Mouse (Mus musculus): ENCODE measurements around the gene Pald1.

Gene Pald1

GRCm38 (mm10) chr10:61286246-61286645, 97.1 kb downstream of the Pald1 start:
- in situ Hi-C loops (cut with MseI, MboI): no loop called here

GRCm38 (mm10) chr10:61285271-61285670, 98.1 kb downstream of the Pald1 start:
- in situ Hi-C loops (cut with MseI, MboI): no loop called here

- in situ Hi-C loops (cut with MseI, MboI): no loop called here
These were observed 99.0 kb downstream of the Pald1 start for GRCm38 (mm10) chr10:61284309-61284708.

- in situ Hi-C loops (cut with MseI, MboI): no loop called here
These were observed 102.2 kb downstream of the Pald1 start for GRCm38 (mm10) chr10:61281115-61281514.

- in situ Hi-C loops (cut with MseI, MboI): no loop called here
These were observed 105.2 kb downstream of the Pald1 start for GRCm38 (mm10) chr10:61277918-61278674.

- in situ Hi-C loops (cut with MseI, MboI): no loop called here
These were observed 106.3 kb downstream of the Pald1 start for GRCm38 (mm10) chr10:61277051-61277450.

- in situ Hi-C loops (cut with MseI, MboI): no loop called here
These were observed 107.6 kb downstream of the Pald1 start for GRCm38 (mm10) chr10:61275669-61276110.

GRCm38 (mm10) chr10:61274532-61274931, 108.8 kb downstream of the Pald1 start:
- in situ Hi-C loops (cut with MseI, MboI): no loop called here

- in situ Hi-C loops (cut with MseI, MboI): no loop called here
These were observed 109.5 kb downstream of the Pald1 start for GRCm38 (mm10) chr10:61273844-61274215.

- in situ Hi-C loops (cut with MseI, MboI): no loop called here
These were observed 110.1 kb downstream of the Pald1 start, which contains the start of gene Adamts14 for GRCm38 (mm10) chr10:61273081-61273843. TSS of gene Adamts14 (minus strand) at chr10:61273438.

GRCm38 (mm10) chr10:61272631-61273030, 110.7 kb downstream of the Pald1 start:
- in situ Hi-C loops (cut with MseI, MboI): no loop called here

GRCm38 (mm10) chr10:61272089-61272626, 111.2 kb downstream of the Pald1 start:
- in situ Hi-C loops (cut with MseI, MboI): no loop called here

Measured in mouse trophoblast stem cell (cell line).